Mouse (Mus musculus): Measurements from ENCODE around the gene Gng12.

DNA sequence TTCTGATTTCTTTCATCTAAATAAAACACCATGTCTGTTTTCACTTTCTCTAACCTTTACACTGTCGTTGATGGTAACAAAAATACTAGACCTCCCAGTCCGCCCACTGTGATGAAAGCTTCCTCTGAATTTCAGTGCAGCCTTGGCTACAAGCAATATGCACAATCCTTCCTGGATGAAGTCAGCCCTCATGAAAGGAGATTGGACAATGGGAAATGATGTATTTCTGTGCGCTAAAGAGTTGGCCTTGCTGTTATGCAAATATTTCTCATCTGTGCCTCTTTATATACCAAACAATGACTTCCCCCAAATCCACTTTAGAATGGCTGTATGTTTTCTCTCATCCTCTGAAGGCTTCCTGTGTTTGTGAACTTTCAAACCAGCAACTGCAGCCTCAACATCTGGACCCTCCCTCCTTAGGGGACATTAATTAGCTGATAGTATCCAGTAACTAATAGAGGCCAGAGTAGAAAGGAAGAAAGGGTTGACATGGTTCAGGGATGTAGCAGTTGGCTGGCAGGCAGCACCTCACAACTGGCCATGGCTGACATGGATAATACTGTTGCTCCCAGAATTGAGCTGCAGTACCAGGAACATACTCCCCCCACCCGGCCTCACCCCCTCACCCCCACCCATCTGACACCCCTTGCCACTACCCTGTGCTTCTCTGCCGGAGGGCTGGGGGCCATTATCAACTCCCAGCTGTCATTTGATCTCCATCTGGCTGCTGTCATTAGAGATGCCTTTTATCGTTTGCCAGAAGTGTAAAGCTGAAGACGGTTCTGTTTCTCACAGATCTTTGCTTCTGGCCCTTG is 152.9 kb downstream of the Gng12 start:
- TF ChIP-seq POLR2A (IDR thresholded peaks at IDR 0.05; ENCODE audit: borderline replicate concordance, extremely low read depth, low read depth, low read length) (no peak), CTCF (IDR thresholded peaks at IDR 0.05; ENCODE audit: insufficient read depth, low read length) (no peak)

All from lung, adult 2 months (tissue).